Mouse (Mus musculus) midbrain, postnatal 0 days (tissue): ENCODE measurements around the gene Oas1h. TPM values are rescaled to one million over a fixed set of nuclear protein-coding genes. Genes with fewer than 3 reads are reported as not detected.
"Not testable (repeated sequence)": the region's sequence is repeated elsewhere in the genome, so short reads cannot be mapped to it uniquely, and the experiment has no call there.

Experiments
- ATAC-seq: fragments of 200-750 bp; cut with Nextera tagmentation; 2 replicates; pipeline ENCODE4 v1.8.0; 2017; ENCODE audit warnings: moderate number of reproducible peaks, mild to moderate bottlenecking, moderate TSS enrichment, moderate library complexity; ENCODE audit not compliant: low FRiP score
- DNase-seq: peaks from one replicate; pipeline ENCODE4 v3.0.0-alpha.2; 2015; ENCODE audit warnings: low spot score
- H3K27ac ChIP-seq: fragments of 300-500 bp; sonication (generic); 2 replicates; pipeline ENCODE4 v1.5.1; 2014; ENCODE audit warnings: low read depth, mild to moderate bottlenecking, low read length, mixed read lengths
- H3K27me3 ChIP-seq: fragments of 300-500 bp; sonication (generic); 2 replicates; pipeline ENCODE4 v1.6.1; 2014; ENCODE audit warnings: low read length, control low read depth, mixed read lengths; ENCODE audit not compliant: insufficient read depth
- H3K36me3 ChIP-seq: fragments of 300-500 bp; sonication (generic); 2 replicates; pipeline ENCODE4 v1.6.1; 2014; ENCODE audit warnings: low read length, control low read depth, mixed read lengths; ENCODE audit not compliant: insufficient read depth
- H3K4me1 ChIP-seq: fragments of 300-500 bp; sonication (generic); 2 replicates; pipeline ENCODE4 v1.6.1; 2014; ENCODE audit warnings: mild to moderate bottlenecking, control low read depth, antibody characterized with exemption, low read length, mixed read lengths; ENCODE audit not compliant: insufficient read depth
- H3K4me2 ChIP-seq: fragments of 300-500 bp; sonication (generic); 2 replicates; pipeline ENCODE4 v1.6.1; 2014; ENCODE audit warnings: low read depth, mild to moderate bottlenecking, low read length, mixed read lengths; ENCODE audit not compliant: poor library complexity, severe bottlenecking
- H3K4me3 ChIP-seq: fragments of 300-500 bp; sonication (generic); 2 replicates; pipeline ENCODE4 v1.5.1; 2014; ENCODE audit warnings: low read depth, mild to moderate bottlenecking, low read length, moderate library complexity
- H3K9ac ChIP-seq: fragments of 300-500 bp; sonication (generic); replicated peaks from 2 replicates; pipeline ENCODE4 v1.6.1; 2014; ENCODE audit warnings: mild to moderate bottlenecking, low read length, moderate library complexity, mixed read lengths; ENCODE audit not compliant: poor library complexity, severe bottlenecking
- H3K9me3 ChIP-seq: fragments of 300-500 bp; sonication (generic); 2 replicates; pipeline ENCODE4 v1.6.1; 2016; ENCODE audit warnings: low read length, control low read depth
- CTCF ChIP-seq: IDR thresholded peaks from 2 replicates; pipeline ENCODE4 v1.5.1; 2016; ENCODE audit warnings: antibody characterized with exemption, mild to moderate bottlenecking
- WGBS: fragments of 180-500 bp; shearing (Covaris S2); extraction: QIAGEN DNeasy Blood & Tissue Kit; methylation state at CpG from one replicate; pipeline ENCODE4 v1.1.7; 2014; 5-methylcytosine and 5-hydroxymethylcytosine counted together
- polyA plus RNA-seq: library from polyadenylated mRNA; unstranded; fragments of >200 nt; fragmentation: Nextera tagmentation; extraction: Ambion mirVana; gene quantifications from 2 replicates; pipeline ENCODE4 v1.2.1, GENCODE M21; 2015
- total RNA-seq: library from RNA; depleted of rRNA; stranded (reverse); fragments of >200 nt; gene quantifications from 2 replicates; pipeline ENCODE4 v1.2.3, GENCODE M21; 2014

The Oas1h gene
- total and polyA plus RNA-seq, 2 experiments from 2014 or later: not detected

GRCm38 (mm10) chr5:120859241-120859640 is 2.0 kb upstream of the Oas1h start:
- no peak overlapping the region for H3K4me2 ChIP-seq
- WGBS: 71% methylated on average over 2 of the region's 2 CpGs
- no peak overlapping the region for H3K4me3 ChIP-seq
- H3K27me3 ChIP-seq: no peaks in the 10 kb centered on the region
- no peak overlapping the region for H3K9ac ChIP-seq
- ATAC-seq: no peak
- DNase-seq: no peak
- no peaks in the 10 kb centered on the region for H3K4me1 ChIP-seq
- H3K36me3 ChIP-seq: no peaks in the 10 kb centered on the region
- peaks cover 3% of the 10 kb centered on the region; the same call in 1 of the 2 replicates for H3K9me3 ChIP-seq
- H3K27ac ChIP-seq: no peak overlapping the region
- TF ChIP-seq CTCF: no peak

- H3K4me1 ChIP-seq: no peaks in the 10 kb centered on the region
- H3K9ac ChIP-seq: no peak overlapping the region
- H3K27me3 ChIP-seq: no peaks in the 10 kb centered on the region
- DNase-seq: no peak
- WGBS: 66% methylated on average over 3 of the region's 3 CpGs
- ATAC-seq: no peak
- H3K9me3 ChIP-seq: no peaks in the 10 kb centered on the region
- no peak overlapping the region for H3K4me3 ChIP-seq
- H3K36me3 ChIP-seq: no peaks in the 10 kb centered on the region
- no peak overlapping the region for H3K4me2 ChIP-seq
- 0 out of 2 replicates have a peak, but pooled peaks have one; percentile 26 for TF ChIP-seq CTCF
- no peak overlapping the region for H3K27ac ChIP-seq
These were observed 4.2 kb downstream of the Oas1h start for GRCm38 (mm10) chr5:120865336-120865860.

GRCm38 (mm10) chr5:120869436-120870015 is 8.3 kb downstream of the Oas1h start:
- H3K9me3 ChIP-seq: no peaks in the 10 kb centered on the region

GRCm38 (mm10) chr5:120870081-120870480 is 8.9 kb downstream of the Oas1h start:
- 65% methylated on average over 3 of the region's 3 CpGs for WGBS
- ATAC-seq: no peak
- no peak overlapping the region for H3K4me3 ChIP-seq
- no peak for DNase-seq
- no peaks in the 10 kb centered on the region for H3K36me3 ChIP-seq
- no peaks in the 10 kb centered on the region for H3K4me1 ChIP-seq
- H3K9ac ChIP-seq: no peak overlapping the region
- TF ChIP-seq CTCF: no peak
- no peak overlapping the region for H3K4me2 ChIP-seq
- H3K9me3 ChIP-seq: no peaks in the 10 kb centered on the region
- no peak overlapping the region for H3K27ac ChIP-seq
- no peaks in the 10 kb centered on the region for H3K27me3 ChIP-seq

More at GRCm38 (mm10) chr5:120869436-120870015, 8.3 kb downstream of the Oas1h start:
- no peak overlapping the region for H3K4me2 ChIP-seq
- H3K27me3 ChIP-seq: no peaks in the 10 kb centered on the region
- 74% methylated on average over 7 of the region's 7 CpGs for WGBS
- H3K36me3 ChIP-seq: no peaks in the 10 kb centered on the region
- DNase-seq (no peak), ATAC-seq (no peak)
- no peaks in the 10 kb centered on the region for H3K4me1 ChIP-seq
- H3K4me3 ChIP-seq: no peak overlapping the region
- no peak overlapping the region for H3K9ac ChIP-seq
- no peak for TF ChIP-seq CTCF
- H3K27ac ChIP-seq: no peak overlapping the region

- no peaks in the 10 kb centered on the region for H3K4me1 ChIP-seq
- DNase-seq (peak; percentile 32), ATAC-seq (no peak)
- H3K27me3 ChIP-seq: no peaks in the 10 kb centered on the region
- no peak for TF ChIP-seq CTCF
- no peak overlapping the region for H3K4me3 ChIP-seq
- WGBS: 77% methylated on average over 7 of the region's 7 CpGs
- H3K4me2 ChIP-seq: no peak overlapping the region
- no peak overlapping the region for H3K9ac ChIP-seq
- no peak overlapping the region for H3K27ac ChIP-seq
- no peaks in the 10 kb centered on the region for H3K36me3 ChIP-seq
- H3K9me3 ChIP-seq: no peaks in the 10 kb centered on the region
These were observed 9.6 kb downstream of the Oas1h start for GRCm38 (mm10) chr5:120870782-120871181.

GRCm38 (mm10) chr5:120871469-120871868 is 10.2 kb downstream of the Oas1h start:
- Histone ChIP-seq H3K27me3 (no peaks in the 10 kb centered on the region), H3K4me1 (no peaks in the 10 kb centered on the region), H3K4me3 (no peak overlapping the region), H3K9me3 (no peaks in the 10 kb centered on the region), H3K9ac (no peak overlapping the region), H3K4me2 (no peak overlapping the region), H3K27ac (no peak overlapping the region), H3K36me3 (no peaks in the 10 kb centered on the region)
- no peak for TF ChIP-seq CTCF
- DNase-seq (no peak), ATAC-seq (no peak)
- 57% methylated on average over 2 of the region's 2 CpGs for WGBS

- not testable (repeated sequence) for ATAC-seq, H3K36me3 ChIP-seq, H3K4me3 ChIP-seq, H3K9ac ChIP-seq, DNase-seq, H3K27ac ChIP-seq, H3K9me3 ChIP-seq, H3K4me2 ChIP-seq, H3K4me1 ChIP-seq, H3K27me3 ChIP-seq
- 74% methylated on average over 2 of the region's 3 CpGs for WGBS
These were observed 15.6 kb downstream of the Oas1h start for GRCm38 (mm10) chr5:120876839-120877238.

GRCm38 (mm10) chr5:120877407-120877806 is 16.2 kb downstream of the Oas1h start:
- 81% methylated on average over 2 of the region's 2 CpGs for WGBS
- not testable (repeated sequence) for H3K36me3 ChIP-seq, H3K9ac ChIP-seq, H3K27ac ChIP-seq, H3K4me2 ChIP-seq, H3K27me3 ChIP-seq, H3K4me3 ChIP-seq, H3K9me3 ChIP-seq, ATAC-seq, DNase-seq, H3K4me1 ChIP-seq

- H3K27ac ChIP-seq, H3K4me2 ChIP-seq: not testable (repeated sequence)
These were observed 17.6 kb downstream of the Oas1h start for GRCm38 (mm10) chr5:120878803-120879202.

More at GRCm38 (mm10) chr5:120878803-120879202, 17.6 kb downstream of the Oas1h start:
- H3K27me3 ChIP-seq, H3K4me3 ChIP-seq, DNase-seq, ATAC-seq, H3K9ac ChIP-seq, H3K9me3 ChIP-seq, H3K36me3 ChIP-seq, H3K4me1 ChIP-seq: not testable (repeated sequence)
- 55% methylated on average over 2 of the region's 2 CpGs for WGBS
